ENCODE assay signal across 8 mouse cellular contexts in the genomic region with DNA sequence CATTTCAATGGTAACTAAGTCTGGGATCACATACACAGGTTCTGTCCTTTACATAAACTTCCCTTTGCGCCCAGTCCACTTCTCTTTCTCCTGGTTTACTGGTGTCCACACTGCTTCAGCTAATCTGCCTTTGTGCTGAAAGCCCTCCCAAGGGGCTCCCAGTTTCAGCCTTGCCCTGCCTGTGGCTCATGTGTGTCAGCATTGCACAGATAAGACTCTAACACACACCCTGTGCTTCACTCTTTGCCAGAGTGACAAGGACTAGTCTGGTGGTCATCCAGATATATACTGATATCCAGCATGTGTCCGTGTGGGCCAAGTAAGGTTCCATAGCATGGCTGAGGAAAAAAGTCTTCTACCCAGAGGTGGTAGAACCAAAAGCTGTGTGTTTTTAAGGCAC. TPM values are rescaled to one million over a fixed set of nuclear protein-coding genes. Genes with fewer than 3 reads are reported as not detected.
DNase-seq lines count a peak whose midpoint lies in the region; ATAC-seq and TF ChIP-seq lines count a peak whose summit lies in the region.

No protein-coding gene starts in this region.

- no peak overlapping the region for H3K4me3 ChIP-seq in gastrocnemius, adult 2 months
- H3K4me3 ChIP-seq in midbrain, embryonic 14.5 days (replicated peaks; ENCODE audit: low read depth, low read length), result no peak overlapping the region
- no peak overlapping the region for H3K4me3 ChIP-seq in midbrain, embryonic 15.5 days
- no peak overlapping the region for H3K4me3 ChIP-seq in limb, embryonic 15.5 days
- no peak overlapping the region for H3K4me3 ChIP-seq in stomach, embryonic 15.5 days (replicated peaks)

- 73% methylated on average over 2 of the region's 2 CpGs for WGBS in midbrain, embryonic 14.5 days
- 77% methylated on average over 2 of the region's 2 CpGs for WGBS in midbrain, embryonic 15.5 days
- 77% methylated on average over 2 of the region's 2 CpGs for WGBS in limb, embryonic 15.5 days
- 53% methylated on average over 2 of the region's 2 CpGs for WGBS in stomach, embryonic 15.5 days

- intact Hi-C loops in gastrocnemius, adult 2 months (cut with DNase I), result no loop called here
- intact Hi-C loops in gastrocnemius, postnatal 36 days (cut with DNase I), result no loop called here

- peaks cover 7% of the 10 kb centered on the region; the same call in 1 of the 2 replicates for H3K4me1 ChIP-seq in midbrain, embryonic 14.5 days (ENCODE audit: control insufficient read depth, insufficient read depth, low read length)
- peaks cover 6% of the 10 kb centered on the region; the same call in 1 of the 2 replicates for H3K4me1 ChIP-seq in midbrain, embryonic 15.5 days
- peaks cover 10% of the 10 kb centered on the region; the same call in 1 of the 2 replicates for H3K4me1 ChIP-seq in limb, embryonic 15.5 days
- 0 out of 2 replicates have a peak, but pooled peaks cover 8% of the 10 kb centered on the region for H3K4me1 ChIP-seq in stomach, embryonic 15.5 days

- ATAC-seq in midbrain, embryonic 14.5 days (ENCODE audit: low FRiP score, low TSS enrichment), result no peak
- ATAC-seq in midbrain, embryonic 15.5 days (replicated peaks), result no peak
- no peak for ATAC-seq in limb, embryonic 15.5 days (ENCODE audit: insufficient number of reproducible peaks, low FRiP score, low TSS enrichment, low read depth)
- ATAC-seq in stomach, embryonic 15.5 days (ENCODE audit: insufficient read depth, low FRiP score, low read depth), result no peak

- no peak overlapping the region for H3K4me2 ChIP-seq in midbrain, embryonic 14.5 days (ENCODE audit: low read length)
- H3K4me2 ChIP-seq in midbrain, embryonic 15.5 days, result no peak overlapping the region
- no peak overlapping the region for H3K4me2 ChIP-seq in limb, embryonic 15.5 days
- H3K4me2 ChIP-seq in stomach, embryonic 15.5 days, result no peak overlapping the region

- peak overlapping the region; percentile 75 for H3K27ac ChIP-seq in gastrocnemius, adult 2 months
- H3K27ac ChIP-seq in midbrain, embryonic 14.5 days (replicated peaks; ENCODE audit: low read depth, low read length), result 0 out of 2 replicates have a peak overlapping the region, but pooled peaks have one; percentile 13
- H3K27ac ChIP-seq in midbrain, embryonic 15.5 days, result no peak overlapping the region
- peak overlapping the region; percentile 47; the same call in 1 of the 2 replicates for H3K27ac ChIP-seq in limb, embryonic 15.5 days
- H3K27ac ChIP-seq in stomach, embryonic 15.5 days, result peak overlapping the region; percentile 58; the same call in 1 of the 2 replicates

- no peak for DNase-seq in gastrocnemius, adult 2 months
- DNase-seq in gastrocnemius, adult 8-10 months (ENCODE audit: low spot score in 2 of 2), result no peak
- DNase-seq in midbrain, embryonic 14.5 days, result no peak
- DNase-seq in layer of hippocampus, postnatal 14 days (ENCODE audit: low spot score in 2 of 2), result no peak
- no peak for DNase-seq in gastrocnemius, postnatal 36 days

- no peaks in the 10 kb centered on the region for H3K36me3 ChIP-seq in midbrain, embryonic 14.5 days (ENCODE audit: control insufficient read depth, insufficient read depth, low read length)
- no peaks in the 10 kb centered on the region for H3K36me3 ChIP-seq in midbrain, embryonic 15.5 days (replicated peaks)
- no peaks in the 10 kb centered on the region for H3K36me3 ChIP-seq in limb, embryonic 15.5 days
- H3K36me3 ChIP-seq in stomach, embryonic 15.5 days, result no peaks in the 10 kb centered on the region

- no peaks in the 10 kb centered on the region for H3K9me3 ChIP-seq in midbrain, embryonic 14.5 days (ENCODE audit: control insufficient read depth, low read length)
- no peaks in the 10 kb centered on the region for H3K9me3 ChIP-seq in midbrain, embryonic 15.5 days
- H3K9me3 ChIP-seq in limb, embryonic 15.5 days, result no peaks in the 10 kb centered on the region
- no peaks in the 10 kb centered on the region for H3K9me3 ChIP-seq in stomach, embryonic 15.5 days

- H3K9ac ChIP-seq in midbrain, embryonic 14.5 days (replicated peaks; ENCODE audit: low read length), result no peak overlapping the region
- no peak overlapping the region for H3K9ac ChIP-seq in midbrain, embryonic 15.5 days
- H3K9ac ChIP-seq in limb, embryonic 15.5 days, result no peak overlapping the region
- no peak overlapping the region for H3K9ac ChIP-seq in stomach, embryonic 15.5 days

- no peaks in the 10 kb centered on the region for H3K27me3 ChIP-seq in midbrain, embryonic 14.5 days (ENCODE audit: control insufficient read depth, insufficient read depth, low read length)
- no peaks in the 10 kb centered on the region for H3K27me3 ChIP-seq in midbrain, embryonic 15.5 days (replicated peaks)
- H3K27me3 ChIP-seq in limb, embryonic 15.5 days, result no peaks in the 10 kb centered on the region
- no peaks in the 10 kb centered on the region for H3K27me3 ChIP-seq in stomach, embryonic 15.5 days (replicated peaks)

- TF ChIP-seq CTCF in gastrocnemius, adult 2 months (IDR thresholded peaks at IDR 0.05), result no peak

RNA-seq across cellular contexts. Expression of a gene that starts 14.7 kb away (rescaled TPM):
- total RNA-seq in gastrocnemius, adult 2 months (2021), result not detected
- total RNA-seq in gastrocnemius, adult 8-10 months (2022), result not detected
- 0.13 and 0.22 TPM in 2 replicates for polyA plus RNA-seq in midbrain, embryonic 14.5 days (2014; fragmentation: Nextera tagmentation; extraction: Ambion mirVana)
- polyA plus RNA-seq in midbrain, embryonic 15.5 days (2015; fragmentation: Nextera tagmentation; extraction: Ambion mirVana), result 0.31 and 0.32 TPM in 2 replicates
- 0.73 and 0.79 TPM in 2 replicates for polyA plus RNA-seq in limb, embryonic 15.5 days (2015; fragmentation: Nextera tagmentation; extraction: Ambion mirVana)
- polyA plus RNA-seq in stomach, embryonic 15.5 days (2015; fragmentation: Nextera tagmentation; extraction: Ambion mirVana), result 0.08 and 0.22 TPM in 2 replicates
- under 1 TPM; 0.25 to 0.38 TPM for total RNA-seq in layer of hippocampus, postnatal 14 days (2021)
- total RNA-seq in gastrocnemius, postnatal 36 days (2021), result not detected
